Mouse (Mus musculus) CD4-positive, CD25-positive, alpha-beta regulatory T cell (primary cell): ENCODE measurements around the gene Ahnak2. TPM values are rescaled to one million over a fixed set of nuclear protein-coding genes. Genes with fewer than 3 reads are reported as not detected.

ENCODE experiments used
- polyA plus RNA-seq: library from polyadenylated mRNA; unstranded; fragments of 100-300 nt; shearing (Covaris generic); gene quantifications from one replicate; pipeline ENCODE4 v1.2.1, GENCODE M21; 2017

The Ahnak2 gene
- polyA plus RNA-seq: not detected

DNA sequence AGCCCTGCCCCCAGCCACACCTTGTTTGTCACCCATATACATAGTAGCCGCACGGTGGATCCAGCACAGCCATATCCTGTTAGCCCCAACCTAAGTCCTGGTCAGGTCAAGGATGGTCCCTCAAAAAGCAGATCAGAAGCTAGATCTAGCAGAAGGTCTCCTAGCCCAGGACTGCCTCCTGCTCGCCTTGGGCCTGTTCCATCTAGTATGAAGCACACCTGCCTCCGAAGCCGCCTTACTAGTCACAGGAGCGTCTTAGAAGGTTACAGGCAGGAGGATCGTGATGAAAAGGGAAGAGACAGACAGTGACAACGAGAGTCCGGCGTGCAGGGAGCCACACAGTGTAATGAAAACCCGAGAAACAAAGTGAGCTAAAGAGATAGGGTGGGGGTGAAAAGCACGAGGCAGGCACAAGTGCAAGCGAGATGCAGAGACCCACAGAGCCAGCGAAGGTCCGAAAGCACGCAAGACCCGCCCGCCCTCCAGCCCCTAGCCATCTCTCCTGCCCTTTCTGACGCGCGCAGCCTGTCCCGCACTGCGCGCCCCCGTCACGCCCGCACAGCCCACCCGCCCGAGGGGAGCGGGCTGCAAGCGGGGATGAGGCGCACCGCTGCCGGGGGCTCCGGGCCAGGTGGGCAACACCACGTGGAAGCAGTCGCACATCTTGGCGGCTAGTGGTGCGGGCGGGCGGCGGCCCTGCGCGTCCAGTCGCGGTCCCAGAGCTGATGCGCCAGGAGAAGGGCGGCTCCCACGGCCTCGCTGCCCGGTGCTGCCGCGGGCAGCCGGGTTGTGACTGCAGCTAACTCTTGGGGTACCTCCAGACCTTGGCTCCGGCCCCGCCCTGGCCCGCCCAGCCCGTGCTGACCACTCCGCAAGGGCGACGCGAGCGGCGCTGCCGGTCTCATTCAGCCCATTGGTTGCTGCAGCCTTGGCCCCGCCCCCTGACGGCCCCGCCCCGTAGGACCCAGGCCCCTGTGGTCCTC is at the start of gene Ahnak2:
Gene Ahnak2 (minus strand): TSS at position 794 of the 983 bp plus-strand sequence.

DNA sequence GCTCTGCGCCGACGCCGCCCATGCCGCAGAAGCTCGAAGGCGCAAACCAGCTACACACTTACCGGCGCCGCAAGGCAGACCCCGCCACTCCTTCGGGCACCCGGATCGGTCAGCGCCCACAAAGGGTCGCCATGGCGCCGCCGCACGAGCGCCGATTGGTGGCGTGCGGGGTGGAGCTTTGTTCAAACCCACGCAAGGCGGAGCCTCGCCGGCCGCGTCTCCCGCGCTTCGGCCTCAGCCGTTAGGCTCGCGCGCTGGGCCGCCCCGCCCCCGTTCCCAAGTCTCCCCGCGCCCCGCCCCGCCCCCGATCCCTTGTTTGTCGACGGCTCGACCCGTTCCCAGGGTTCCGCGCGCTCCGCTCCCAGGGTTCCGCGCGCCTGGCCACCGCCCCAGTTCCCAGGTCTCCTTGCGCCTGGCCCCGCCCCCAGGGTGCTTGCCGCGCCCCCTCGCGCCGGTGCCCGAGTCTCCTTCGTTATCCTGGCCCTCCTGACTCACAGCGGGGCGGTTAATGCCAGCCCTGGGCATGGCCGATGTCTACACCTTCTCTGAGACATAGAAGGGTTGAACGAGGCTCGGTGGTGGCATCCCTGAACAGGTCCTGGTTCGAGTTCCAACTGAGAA is 26.9 kb upstream of the Ahnak2 start, which contains the start of gene Cdca4:
Gene Cdca4 (minus strand): TSS at position 180 of the 621 bp plus-strand sequence.

GRCm38 (mm10) chr12:112808587-112809364 is 6.3 kb upstream of the Ahnak2 start, which contains the start of gene Clba1:
Gene Clba1 (plus strand): TSS chr12:112808937.

DNA sequence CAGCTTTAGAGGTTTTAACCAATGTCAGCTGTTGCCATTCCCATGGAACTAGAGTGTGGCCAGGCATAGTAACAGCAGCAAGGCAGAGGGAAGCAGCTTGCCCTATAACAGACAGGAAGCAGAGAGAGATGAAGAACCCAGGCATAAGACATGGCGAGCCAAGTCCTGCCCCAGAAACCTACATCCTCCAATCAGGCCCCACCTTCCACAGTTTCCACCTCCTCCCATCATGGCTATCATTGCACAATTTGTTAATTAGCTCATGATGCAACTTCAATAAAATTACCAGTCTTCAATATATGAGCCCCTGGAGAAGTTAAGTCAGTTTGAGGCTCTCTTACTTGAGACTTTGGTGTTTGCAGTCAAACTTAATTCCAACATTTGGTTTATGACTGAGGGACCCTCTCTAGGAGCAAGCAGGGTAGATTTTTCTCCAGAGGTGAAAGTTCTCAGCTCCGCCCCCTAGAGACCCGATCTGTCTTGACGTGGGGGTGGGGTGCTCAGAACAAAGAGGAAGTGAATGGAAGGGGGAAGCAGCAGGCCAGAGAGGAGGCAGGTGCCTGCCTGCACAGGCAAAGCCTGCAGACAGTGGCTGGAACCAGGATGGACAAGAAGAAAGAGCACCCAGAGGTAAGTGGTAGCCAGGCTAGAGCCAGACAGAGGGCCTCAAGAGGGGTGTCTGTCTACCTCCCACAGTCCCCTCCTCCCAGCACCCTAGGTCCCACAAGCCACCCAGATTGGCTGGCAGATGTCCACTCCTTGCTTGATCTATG is 42.1 kb downstream of the Ahnak2 start, which contains the start of gene Pld4:
Gene Pld4 (plus strand): TSS at position 502 of the 773 bp plus-strand sequence.

Other genes starting within 250 kb of the Ahnak2 start
- gene Inf2, start 213.9 kb downstream of the Ahnak2 start, polyA plus RNA-seq: 8.8 TPM
- 2.9 TPM for gene Adssl1, start 182.6 kb downstream of the Ahnak2 start, polyA plus RNA-seq
- gene Siva1, start 158.0 kb downstream of the Ahnak2 start, polyA plus RNA-seq: 42.6 TPM
- gene Akt1, start 127.8 kb downstream of the Ahnak2 start, polyA plus RNA-seq: 184 TPM
- gene Zbtb42, start 123.8 kb downstream of the Ahnak2 start, polyA plus RNA-seq: 2.5 TPM
- 7.9 TPM for gene Cep170b, start 82.2 kb downstream of the Ahnak2 start, polyA plus RNA-seq
- 2.2 TPM for gene Pld4, start 42.0 kb downstream of the Ahnak2 start, polyA plus RNA-seq
- 0.54 TPM for gene Clba1, start 6.3 kb upstream of the Ahnak2 start, polyA plus RNA-seq
- 82.5 TPM for gene Cdca4, start 26.8 kb upstream of the Ahnak2 start, polyA plus RNA-seq
- 37.1 TPM for gene Gpr132, start 65.6 kb upstream of the Ahnak2 start, polyA plus RNA-seq
- 2.7 TPM for gene Jag2, start 127.1 kb upstream of the Ahnak2 start, polyA plus RNA-seq
- 50.0 TPM for gene Nudt14, start 139.5 kb upstream of the Ahnak2 start, polyA plus RNA-seq
- 60.3 TPM for gene Btbd6, start 173.8 kb upstream of the Ahnak2 start, polyA plus RNA-seq
- 183 TPM for gene Brf1, start 198.0 kb upstream of the Ahnak2 start, polyA plus RNA-seq
- gene Pacs2, start 211.9 kb upstream of the Ahnak2 start, polyA plus RNA-seq: 31.0 TPM